33 mouse cellular contexts compared by ENCODE assay signal in the genomic region with DNA sequence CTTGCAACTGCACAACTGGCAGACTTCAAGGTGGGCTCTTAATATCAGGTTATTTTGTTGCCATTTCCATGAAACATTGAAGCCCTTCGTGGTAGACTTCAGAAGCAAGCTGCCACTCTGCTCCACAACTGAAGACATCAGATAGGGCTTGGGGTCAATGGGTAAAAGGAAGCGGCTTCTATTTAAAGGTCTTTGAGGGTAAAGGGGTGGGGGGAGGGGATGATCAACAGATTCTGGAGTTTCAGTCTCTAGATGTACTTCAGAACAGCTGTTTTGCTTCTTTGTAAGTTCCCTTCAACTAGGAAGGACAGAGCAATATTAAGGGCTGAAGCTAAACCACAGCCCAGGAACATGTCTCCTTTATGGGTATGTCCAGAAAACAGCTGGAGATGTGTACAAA. TPM values are rescaled to one million over a fixed set of nuclear protein-coding genes. Genes with fewer than 3 reads are reported as not detected.
DNase-seq lines count a peak whose midpoint lies in the region; ATAC-seq and TF ChIP-seq lines count a peak whose summit lies in the region.
"Had no signal": no experiment of that assay in that cellular context is flagged by ENCODE, and none has a peak within 500 bp of the region (broad histone marks: within the 10 kb centered on the region; RNA-seq: fewer than 3 reads in every experiment).

No protein-coding gene starts in this region.

- no peak overlapping the region for H3K27ac ChIP-seq in kidney, postnatal 0 days
- no peak overlapping the region for H3K27ac ChIP-seq in MEL (ENCODE audit: control insufficient read depth, low read depth, low read length)
- H3K27ac ChIP-seq in intestine, postnatal 0 days (ENCODE audit: low read depth, low read length): no peak overlapping the region
- H3K27ac ChIP-seq: embryonic facial prominence, embryonic 10.5 days; embryonic facial prominence, embryonic 15.5 days; forebrain, embryonic 12.5 days; heart, embryonic 10.5 days; hindbrain, embryonic 14.5 days; liver, embryonic 14.5 days; macrophage; midbrain, embryonic 13.5 days had no signal

- no peaks in the 10 kb centered on the region for H3K27me3 ChIP-seq in kidney, postnatal 0 days (ENCODE audit: insufficient read depth, low read length)
- no peaks in the 10 kb centered on the region for H3K27me3 ChIP-seq in MEL (ENCODE audit: control insufficient read depth in 1 of 2, insufficient read depth in 2 of 2, low read length in 2 of 2)
- H3K27me3 ChIP-seq in intestine, postnatal 0 days (replicated peaks; ENCODE audit: control insufficient read depth, insufficient read depth, low read length): no peaks in the 10 kb centered on the region
- H3K27me3 ChIP-seq: embryonic facial prominence, embryonic 15.5 days; forebrain, embryonic 12.5 days; midbrain, embryonic 13.5 days; Patski had no signal

- peak; percentile 37 for DNase-seq in kidney, postnatal 0 days (ENCODE audit: low spot score)
- no peak for DNase-seq in kidney, adult 8-10 months
- DNase-seq in 416B (ENCODE audit: low read depth) (peak; percentile 80), MEL (ENCODE audit: low read depth, low spot score) (no peak)
- DNase-seq in B cell, adult 2 months: no peak
- DNase-seq: adrenal gland, postnatal 25 days; cerebellum, adult 18-20 months; cerebellum, postnatal 10 days; gastrocnemius, postnatal 14 days; heart, adult 11 months; kidney, adult 18-20 months; kidney, postnatal 4 days; liver; lung, adult 2 months; lung, postnatal 10 days; retina, postnatal 1 day; thymus, postnatal 36 days had no signal

- peaks cover 6% of the 10 kb centered on the region for H3K79me2 ChIP-seq in MEL (ENCODE audit: control insufficient read depth, insufficient read depth, low read length, poor library complexity)

- TF ChIP-seq EP300 in MEL (IDR thresholded peaks at IDR 0.05; ENCODE audit: low read depth in 1 of 2, low read length in 2 of 2): no peak

- no peak for TF ChIP-seq RAD21 in MEL (IDR thresholded peaks at IDR 0.05; ENCODE audit: low read depth, low read length)

- peaks cover 2% of the 10 kb centered on the region; the same call in 1 of the 2 replicates for H3K4me1 ChIP-seq in kidney, postnatal 0 days (replicated peaks; ENCODE audit: insufficient read depth, low read length)
- peaks cover 7 to 11% of the 10 kb centered on the region in 2 experiments for H3K4me1 ChIP-seq in MEL (ENCODE audit: control insufficient read depth in 1 of 2, insufficient read depth in 2 of 2, low read length in 2 of 2)
- peaks cover 24% of the 10 kb centered on the region; the same call in 1 of the 2 replicates for H3K4me1 ChIP-seq in intestine, postnatal 0 days (replicated peaks; ENCODE audit: control insufficient read depth, insufficient read depth, low read length)
- H3K4me1 ChIP-seq: forebrain, embryonic 12.5 days; midbrain, embryonic 13.5 days had no signal

- H3K4me2 ChIP-seq in kidney, postnatal 0 days (ENCODE audit: low read length): no peak overlapping the region
- no peak overlapping the region for H3K4me2 ChIP-seq in intestine, postnatal 0 days (replicated peaks; ENCODE audit: low read depth)
- H3K4me2 ChIP-seq: embryonic facial prominence, embryonic 15.5 days; forebrain, embryonic 12.5 days; hindbrain, embryonic 14.5 days; midbrain, embryonic 13.5 days had no signal

- WGBS in kidney, postnatal 0 days: 44% methylated on average over 2 of the region's 2 CpGs
- WGBS in intestine, postnatal 0 days: 47% methylated on average over 2 of the region's 2 CpGs

- H3K9me3 ChIP-seq in kidney, postnatal 0 days (replicated peaks; ENCODE audit: low read length): no peaks in the 10 kb centered on the region
- H3K9me3 ChIP-seq in MEL (replicated peaks; ENCODE audit: insufficient read depth, low read length): no peaks in the 10 kb centered on the region
- no peaks in the 10 kb centered on the region for H3K9me3 ChIP-seq in intestine, postnatal 0 days (ENCODE audit: control insufficient read depth)
- H3K9me3 ChIP-seq: embryonic facial prominence, embryonic 10.5 days; embryonic facial prominence, embryonic 15.5 days; forebrain, embryonic 12.5 days; heart, embryonic 10.5 days; midbrain, embryonic 13.5 days had no signal

- no peak for TF ChIP-seq POLR2A in MEL (IDR thresholded peaks at IDR 0.05; ENCODE audit: control insufficient read depth in 1 of 2, insufficient read depth in 1 of 2, low read depth in 1 of 2, low read length in 2 of 2, poor library complexity in 1 of 2)

- no peaks in the 10 kb centered on the region for H3K36me3 ChIP-seq in kidney, postnatal 0 days (ENCODE audit: insufficient read depth, low read length)
- peaks cover 0 to 20% of the 10 kb centered on the region in 2 experiments; a peak in 2 of 4 replicates for H3K36me3 ChIP-seq in MEL (ENCODE audit: control insufficient read depth in 1 of 2, insufficient read depth in 2 of 2, low read length in 2 of 2)
- no peaks in the 10 kb centered on the region for H3K36me3 ChIP-seq in intestine, postnatal 0 days (ENCODE audit: control insufficient read depth, insufficient read depth)
- H3K36me3 ChIP-seq: embryonic facial prominence, embryonic 10.5 days; embryonic facial prominence, embryonic 15.5 days; forebrain, embryonic 12.5 days; G1E; heart, embryonic 10.5 days; midbrain, embryonic 13.5 days had no signal

- no peak for TF ChIP-seq CTCF in kidney, postnatal 0 days (IDR thresholded peaks at IDR 0.05; ENCODE audit: low read depth)
- TF ChIP-seq CTCF in MEL (IDR thresholded peaks at IDR 0.05 in 2 of 3, conservative IDR thresholded peaks at IDR 0.05 in 1 of 3; ENCODE audit: control insufficient read depth in 1 of 3, insufficient read depth in 1 of 3, low read depth in 2 of 3, low read length in 3 of 3, poor library complexity in 1 of 3, severe bottlenecking in 1 of 3): no peak
- TF ChIP-seq CTCF in intestine, postnatal 0 days (IDR thresholded peaks at IDR 0.05; ENCODE audit: low read depth): no peak

- ATAC-seq in kidney, postnatal 0 days (replicated peaks; ENCODE audit: low FRiP score, low read depth): no peak
- ATAC-seq in megakaryocyte progenitor cell, adult 5-6 weeks (replicated peaks; ENCODE audit: poor library complexity): 0 out of 2 replicates have a peak, but pooled peaks have one; percentile 20
- no peak for ATAC-seq in intestine, postnatal 0 days
- ATAC-seq: inflammation-experienced regulatory T-cells, adult 6 months; midbrain, embryonic 13.5 days; Patski had no signal

- no peak overlapping the region for H3K4me3 ChIP-seq in kidney, postnatal 0 days (replicated peaks; ENCODE audit: low read depth, low read length)
- H3K4me3 ChIP-seq in MEL (ENCODE audit: control insufficient read depth in 1 of 2, insufficient read depth in 1 of 2, low read depth in 2 of 2, low read length in 2 of 2): no peak overlapping the region
- H3K4me3 ChIP-seq in intestine, postnatal 0 days (ENCODE audit: low read depth, low read length): no peak overlapping the region
- H3K4me3 ChIP-seq: embryonic facial prominence, embryonic 10.5 days; embryonic facial prominence, embryonic 15.5 days; forebrain, embryonic 12.5 days; heart, embryonic 10.5 days; midbrain, embryonic 13.5 days had no signal

- no peak overlapping the region for H3K9ac ChIP-seq in kidney, postnatal 0 days (ENCODE audit: low read depth, low read length)
- no peak overlapping the region for H3K9ac ChIP-seq in MEL (ENCODE audit: control insufficient read depth, low read depth, low read length, poor library complexity, severe bottlenecking)
- no peak overlapping the region for H3K9ac ChIP-seq in intestine, postnatal 0 days (ENCODE audit: low read depth, low read length)
- H3K9ac ChIP-seq: embryonic facial prominence, embryonic 15.5 days; forebrain, embryonic 12.5 days; hindbrain, embryonic 14.5 days; liver, embryonic 14.5 days; midbrain, embryonic 13.5 days had no signal

TF ChIP-seq in MEL, 35 proteins besides CTCF, POLR2A, EP300 and RAD21:
- TF ChIP-seq ETS1 (IDR thresholded peaks at IDR 0.05; ENCODE audit: low read depth, low read length): 0 out of 2 replicates have a peak, but pooled peaks have one; percentile 17
- TF ChIP-seq GATA1 (IDR thresholded peaks at IDR 0.05; ENCODE audit: low read depth, low read length): no peak
- TF ChIP-seq MXI1 (IDR thresholded peaks at IDR 0.05; ENCODE audit: low read depth, low read length): no peak
- TF ChIP-seq MAZ (IDR thresholded peaks at IDR 0.05; ENCODE audit: low read depth, low read length): no peak
- no peak for TF ChIP-seq POLR2AphosphoS5 (IDR thresholded peaks at IDR 0.05; ENCODE audit: borderline replicate concordance, low read depth, low read length)
TF ChIP-seq in MEL: peak in this region for 1.

RNA-seq across cellular contexts. Expression of a gene that starts 31.2 kb away (rescaled TPM):
- polyA plus RNA-seq in kidney, postnatal 0 days (2015; fragmentation: Nextera tagmentation; extraction: Ambion mirVana): 0.46 and 1.1 TPM in 2 replicates
- total RNA-seq in MEL (2012; rRNA removed): not detected in 2 replicates
- not detected for polyA plus RNA-seq in MEL (2012; ENCODE audit: insufficient read depth in 1 of 2, insufficient read length in 2 of 2, low read depth in 1 of 2, low replicate concordance in 2 of 2, missing spikeins in 1 of 2)
- total RNA-seq in megakaryocyte progenitor cell, adult 5-6 weeks (2015): not detected in 2 replicates
- not detected in 2 replicates for total RNA-seq in megakaryocyte progenitor cell, adult 5-6 weeks (2017)
- 0.77 and 0.94 TPM in 2 replicates for polyA plus RNA-seq in intestine, postnatal 0 days (2015; fragmentation: Nextera tagmentation; extraction: Ambion mirVana)
- total RNA-seq: adrenal gland, postnatal 25 days; G1E; hematopoietic stem cell, adult 5-6 weeks had no signal
- polyA plus RNA-seq: embryonic facial prominence, embryonic 10.5 days; embryonic facial prominence, embryonic 15.5 days; forebrain, embryonic 12.5 days; G1E; inflammation-experienced regulatory T-cells, adult 6 months; limb, embryonic 11.5 days; macrophage; neural tube, embryonic 14.5 days had no signal

RNA-seq across cellular contexts. Expression of a gene that starts 31.8 kb away (rescaled TPM):
- 6.8 and 9.3 TPM in 2 replicates for polyA plus RNA-seq in kidney, postnatal 0 days (2015; fragmentation: Nextera tagmentation; extraction: Ambion mirVana)
- total RNA-seq in MEL (2012; rRNA removed): 15.3 and 22.9 TPM in 2 replicates
- 10 to 100 TPM; 19.9 to 30.9 TPM for polyA plus RNA-seq in MEL (2012; ENCODE audit: insufficient read depth in 1 of 2, insufficient read length in 2 of 2, low read depth in 1 of 2, low replicate concordance in 2 of 2, missing spikeins in 1 of 2)
- 2.4 and 3.6 TPM in 2 replicates for total RNA-seq in megakaryocyte progenitor cell, adult 5-6 weeks (2015)
- 1.3 and 1.6 TPM in 2 replicates for total RNA-seq in megakaryocyte progenitor cell, adult 5-6 weeks (2017)
- polyA plus RNA-seq in intestine, postnatal 0 days (2015; fragmentation: Nextera tagmentation; extraction: Ambion mirVana): 14.5 and 15.0 TPM in 2 replicates
- polyA plus RNA-seq: G1E had no signal

Comparison
In these comparisons a context has a peak if more than half of its experiments do, and no peak if none do; other contexts are left out.
1. DNase-seq: peak in kidney, postnatal 0 days (single experiment) and 416B (single experiment); none in kidney, adult 8-10 months (0 of 2), MEL (single experiment) and B cell, adult 2 months (0 of 2).